Mouse (Mus musculus) midbrain, embryonic 15.5 days (tissue): ENCODE data around the gene Flii. TPM values are rescaled to one million over a fixed set of nuclear protein-coding genes. Genes with fewer than 3 reads are reported as not detected.

Experiments used
- ATAC-seq: fragments of 200-750 bp; cut with Nextera tagmentation; replicated peaks from 2 replicates; pipeline ENCODE4 v1.8.0; 2017; ENCODE audit warnings: moderate TSS enrichment
- H3K27ac ChIP-seq: fragments of 300-500 bp; sonication (generic); 2 replicates; pipeline ENCODE4 v1.5.1; 2015; ENCODE audit warnings: mild to moderate bottlenecking, inconsistent platforms
- H3K27me3 ChIP-seq: fragments of 300-500 bp; sonication (generic); replicated peaks from 2 replicates; pipeline ENCODE4 v1.6.1; 2015; ENCODE audit warnings: inconsistent platforms
- H3K36me3 ChIP-seq: fragments of 300-500 bp; sonication (generic); replicated peaks from 2 replicates; pipeline ENCODE4 v1.6.1; 2015; ENCODE audit warnings: inconsistent platforms
- H3K4me1 ChIP-seq: fragments of 300-500 bp; sonication (generic); 2 replicates; pipeline ENCODE4 v1.6.1; 2015; ENCODE audit warnings: inconsistent platforms
- H3K4me2 ChIP-seq: fragments of 300-500 bp; sonication (generic); 2 replicates; pipeline ENCODE4 v1.6.1; 2015; ENCODE audit warnings: inconsistent platforms, mild to moderate bottlenecking, moderate library complexity
- H3K4me3 ChIP-seq: fragments of 300-500 bp; sonication (generic); 2 replicates; pipeline ENCODE4 v1.5.1; 2015; ENCODE audit warnings: mild to moderate bottlenecking, inconsistent platforms
- H3K9ac ChIP-seq: fragments of 300-500 bp; sonication (generic); 2 replicates; pipeline ENCODE4 v1.6.1; 2015; ENCODE audit warnings: mild to moderate bottlenecking, inconsistent platforms
- H3K9me3 ChIP-seq: fragments of 300-500 bp; sonication (generic); 2 replicates; pipeline ENCODE4 v1.6.1; 2016; ENCODE audit warnings: inconsistent platforms
- WGBS: fragments of 180-500 bp; shearing (Covaris S2); methylation state at CpG from one replicate; pipeline ENCODE4 v1.1.7; 2015; ENCODE audit warnings: mixed read lengths; 5-methylcytosine and 5-hydroxymethylcytosine counted together
- polyA plus RNA-seq: library from polyadenylated mRNA; unstranded; fragments of >200 nt; fragmentation: Nextera tagmentation; extraction: Ambion mirVana; gene quantifications from 2 replicates; pipeline ENCODE4 v1.2.1, GENCODE M21; 2015

The Flii gene
- polyA plus RNA-seq, 1 experiment from 2014 or later = 81.5 TPM

DNA sequence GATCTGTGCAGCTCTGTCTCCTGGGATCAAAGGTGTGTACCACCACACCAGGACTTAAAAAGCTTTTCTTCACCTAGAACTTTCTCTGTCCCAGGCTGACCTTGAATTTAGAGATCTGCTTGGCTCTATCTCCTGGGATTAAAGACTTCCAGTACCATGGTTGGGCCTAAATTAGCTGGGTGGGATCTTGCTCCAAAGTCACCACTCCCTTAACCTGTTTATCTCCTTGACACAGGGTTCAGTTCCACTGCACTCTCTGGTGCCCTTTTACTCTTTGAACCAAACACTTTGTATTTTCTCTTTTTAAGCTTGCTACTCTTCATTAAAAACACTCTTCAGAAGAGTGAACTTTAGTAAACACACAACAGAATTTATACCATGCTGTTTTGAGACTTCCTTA, 10.4 kb upstream of the Flii start:
- Histone ChIP-seq H3K4me3 (no peak overlapping the region), H3K36me3 (peaks cover 14% of the 10 kb centered on the region), H3K4me2 (no peak overlapping the region), H3K27ac (no peak overlapping the region), H3K27me3 (no peaks in the 10 kb centered on the region), H3K9ac (no peak overlapping the region), H3K4me1 (no peaks in the 10 kb centered on the region), H3K9me3 (no peaks in the 10 kb centered on the region)
- no peak for ATAC-seq

DNA sequence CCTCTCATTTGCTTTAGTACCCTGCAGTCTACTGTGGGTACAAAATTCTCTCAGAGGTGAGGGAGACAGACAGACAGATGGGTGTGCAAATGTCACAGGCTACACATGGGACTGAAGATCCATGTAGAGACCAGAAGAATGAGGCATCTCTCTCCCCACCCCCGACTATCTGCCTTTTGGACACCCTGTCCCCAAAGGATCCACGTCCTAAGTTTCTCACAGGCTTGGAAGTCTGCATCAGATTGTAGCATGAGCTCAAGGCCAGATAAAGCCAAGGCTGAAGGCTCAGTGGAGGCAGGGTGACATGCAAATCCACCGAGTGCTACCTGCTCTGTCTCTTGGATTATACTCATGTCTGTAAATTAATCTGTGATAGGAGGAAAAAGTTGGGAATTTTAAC, 9.4 kb upstream of the Flii start:
- Histone ChIP-seq H3K27me3 (no peaks in the 10 kb centered on the region), H3K9ac (no peak overlapping the region), H3K4me1 (no peaks in the 10 kb centered on the region), H3K27ac (no peak overlapping the region), H3K4me3 (no peak overlapping the region), H3K36me3 (peaks cover 8% of the 10 kb centered on the region), H3K9me3 (no peaks in the 10 kb centered on the region), H3K4me2 (no peak overlapping the region)
- no peak for ATAC-seq
- WGBS = 92% methylated on average over 3 of the region's 3 CpGs

DNA sequence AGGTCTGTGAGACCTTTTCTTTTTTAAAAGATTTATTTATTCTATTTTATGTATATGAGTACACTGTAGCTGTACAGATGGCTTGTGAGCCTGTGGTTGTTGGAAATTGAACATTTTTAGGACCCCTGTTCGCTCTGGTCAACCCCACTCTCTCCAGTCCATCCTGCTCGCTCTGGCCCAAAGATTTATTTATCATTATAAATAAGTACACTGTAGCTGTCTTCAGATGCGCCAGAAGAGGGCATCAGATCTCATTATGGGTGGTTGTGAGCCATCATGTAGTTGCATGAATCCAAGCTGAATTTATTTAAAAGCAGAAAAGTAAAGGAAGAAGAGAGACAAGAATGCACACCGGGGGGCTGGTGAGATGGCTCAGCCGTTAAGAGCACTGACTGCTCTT, 8.1 kb upstream of the Flii start:
- Histone ChIP-seq H3K4me2 (no peak overlapping the region), H3K4me1 (no peaks in the 10 kb centered on the region), H3K36me3 (peaks cover 8% of the 10 kb centered on the region), H3K4me3 (no peak overlapping the region), H3K27ac (no peak overlapping the region), H3K27me3 (no peaks in the 10 kb centered on the region), H3K9me3 (no peaks in the 10 kb centered on the region), H3K9ac (no peak overlapping the region)
- ATAC-seq = no peak
- WGBS = 72% methylated on average over 5 of the region's 5 CpGs

DNA sequence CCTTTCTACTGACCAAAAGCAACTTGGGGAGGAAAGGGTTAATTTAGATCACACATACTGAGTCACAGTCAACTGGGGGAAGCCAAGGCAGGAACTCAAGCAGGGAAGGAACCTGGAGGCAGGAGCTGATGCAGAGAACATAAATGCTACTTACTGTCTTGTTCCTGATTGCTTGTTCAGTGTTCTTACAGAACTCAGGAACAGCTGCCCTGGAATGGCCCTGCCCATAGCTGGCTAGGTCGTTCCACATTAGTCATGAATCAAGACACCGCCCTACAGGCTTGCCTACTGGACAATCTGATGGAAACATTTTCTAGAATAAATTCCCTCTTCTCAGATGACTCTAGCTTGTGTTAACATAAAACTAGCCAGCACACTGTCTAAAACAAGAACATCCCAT, 7.1 kb upstream of the Flii start:
- Histone ChIP-seq H3K9ac (no peak overlapping the region), H3K36me3 (peaks cover 8% of the 10 kb centered on the region), H3K9me3 (no peaks in the 10 kb centered on the region), H3K27ac (no peak overlapping the region), H3K27me3 (no peaks in the 10 kb centered on the region), H3K4me2 (no peak overlapping the region), H3K4me3 (no peak overlapping the region), H3K4me1 (peaks cover 5% of the 10 kb centered on the region)
- WGBS = 88% methylated on average over 2 of the region's 2 CpGs
- ATAC-seq = no peak

DNA sequence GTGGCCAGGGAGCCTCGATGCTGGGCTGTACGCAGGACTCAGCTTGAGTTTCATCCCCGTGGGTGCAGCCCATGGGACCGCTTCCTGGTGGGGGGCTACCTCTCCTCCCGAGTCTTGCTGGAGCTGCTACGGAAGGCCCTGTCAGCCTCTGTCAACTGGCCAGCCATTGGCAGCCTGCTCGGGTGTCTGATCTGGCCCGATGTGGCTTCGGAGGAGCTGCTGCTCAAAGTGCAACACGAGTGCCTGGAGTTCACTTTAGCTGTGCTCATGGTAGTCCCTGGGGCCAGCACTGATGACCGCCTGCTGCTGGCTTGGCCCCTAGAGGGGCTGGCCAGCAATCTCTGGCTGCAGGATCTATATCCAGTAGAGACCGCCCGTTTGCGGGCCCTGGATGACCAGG, 4.2 kb upstream of the Flii start:
- Histone ChIP-seq H3K4me3 (no peak overlapping the region), H3K9me3 (no peaks in the 10 kb centered on the region)
- 92% methylated on average over 14 of the region's 14 CpGs for WGBS

DNA sequence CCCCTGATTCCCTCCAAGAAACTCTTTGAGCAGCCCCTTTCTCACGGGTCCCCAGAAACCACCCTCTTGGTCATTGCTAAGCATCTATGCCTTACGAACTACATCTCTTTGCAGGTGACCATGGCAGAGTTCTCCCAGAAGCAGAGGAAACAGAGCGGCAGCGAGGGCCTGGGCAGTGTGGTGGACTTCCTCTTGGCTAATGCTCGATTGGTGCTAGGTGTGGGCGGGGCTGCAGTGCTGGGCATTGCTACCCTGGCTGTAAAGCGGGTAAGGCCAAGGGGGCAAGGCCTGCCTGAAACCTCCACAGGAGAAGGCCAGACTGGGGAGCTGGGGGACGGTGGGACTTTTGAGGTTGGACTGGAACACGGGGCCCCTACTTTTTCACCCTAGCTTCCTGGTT, 3.1 kb upstream of the Flii start:
- Histone ChIP-seq H3K4me2 (no peak overlapping the region), H3K27me3 (no peaks in the 10 kb centered on the region), H3K4me3 (no peak overlapping the region), H3K9ac (no peak overlapping the region), H3K27ac (no peak overlapping the region), H3K9me3 (no peaks in the 10 kb centered on the region), H3K36me3 (peaks cover 8% of the 10 kb centered on the region), H3K4me1 (peaks cover 33% of the 10 kb centered on the region)
- WGBS = 93% methylated on average over 9 of the region's 9 CpGs
- ATAC-seq = no peak

More for the DNA sequence above, 4.2 kb upstream of the Flii start:
- Histone ChIP-seq H3K27me3 (no peaks in the 10 kb centered on the region), H3K9ac (no peak overlapping the region), H3K4me2 (no peak overlapping the region), H3K4me1 (peaks cover 24% of the 10 kb centered on the region), H3K36me3 (peaks cover 8% of the 10 kb centered on the region), H3K27ac (no peak overlapping the region)
- ATAC-seq = no peak

DNA sequence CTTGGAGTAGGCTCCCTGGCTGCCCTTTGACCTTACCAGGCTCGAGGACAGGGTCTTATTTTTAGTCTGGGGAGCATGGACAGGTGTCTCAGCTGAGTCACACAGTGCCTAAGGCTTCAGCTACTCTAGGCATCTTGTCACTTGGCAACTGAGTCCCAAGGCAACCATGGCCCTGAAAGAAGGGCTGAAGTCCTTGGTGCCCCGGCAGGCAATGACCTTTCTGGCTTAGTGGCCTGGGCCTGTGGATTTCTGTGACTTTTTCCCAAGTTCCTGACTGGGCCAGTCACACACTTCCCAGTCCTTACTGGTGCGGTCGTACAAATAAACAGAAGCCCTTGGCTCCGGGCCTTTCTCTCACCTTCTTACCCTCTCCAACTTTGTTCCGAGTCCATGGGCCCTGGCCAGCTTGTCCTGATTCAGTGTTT, 2.2 kb upstream of the Flii start:
- Histone ChIP-seq H3K9ac (0 out of 2 replicates have a peak overlapping the region, but pooled peaks have one; percentile 60), H3K4me3 (peak overlapping the region; percentile 56; the same call in 1 of the 2 replicates), H3K36me3 (peaks cover 13% of the 10 kb centered on the region), H3K4me2 (peak overlapping the region; percentile 81), H3K27me3 (no peaks in the 10 kb centered on the region), H3K4me1 (peaks cover 33% of the 10 kb centered on the region), H3K27ac (no peak overlapping the region), H3K9me3 (no peaks in the 10 kb centered on the region)
- no peak for ATAC-seq
- 79% methylated on average over 6 of the region's 6 CpGs for WGBS

DNA sequence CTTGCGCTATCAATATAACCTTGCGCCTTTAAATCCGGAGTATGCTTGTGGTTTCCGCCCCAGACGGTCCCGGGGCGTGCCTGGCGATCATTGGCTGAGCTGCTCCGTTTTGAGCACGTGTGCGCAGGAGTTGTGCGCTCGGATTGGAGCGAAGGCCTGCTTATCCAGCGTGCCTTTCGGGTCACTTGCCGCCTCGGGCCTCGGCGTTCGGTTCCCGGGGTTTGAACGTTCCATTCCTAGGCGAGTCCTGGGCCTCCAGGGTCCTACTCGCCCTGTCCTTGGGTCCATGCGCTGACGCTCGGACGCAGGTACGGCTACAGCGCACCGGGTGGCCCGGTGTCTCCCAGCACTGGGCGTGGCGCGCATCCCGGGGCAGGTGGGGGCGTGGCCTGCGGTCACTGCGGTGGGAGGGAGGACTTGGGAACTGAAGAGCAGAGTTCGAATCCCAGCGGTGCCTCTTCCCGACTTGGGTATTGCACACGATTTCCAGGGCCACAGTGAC, 1.2 kb upstream of the Flii start, which contains the start of gene Mief2:
Mief2 (plus strand) TSS at position 139 of the 502 bp plus-strand sequence.
- ATAC-seq = peak; percentile 95
- under 1% methylated on average over 44 of the region's 44 CpGs for WGBS

DNA sequence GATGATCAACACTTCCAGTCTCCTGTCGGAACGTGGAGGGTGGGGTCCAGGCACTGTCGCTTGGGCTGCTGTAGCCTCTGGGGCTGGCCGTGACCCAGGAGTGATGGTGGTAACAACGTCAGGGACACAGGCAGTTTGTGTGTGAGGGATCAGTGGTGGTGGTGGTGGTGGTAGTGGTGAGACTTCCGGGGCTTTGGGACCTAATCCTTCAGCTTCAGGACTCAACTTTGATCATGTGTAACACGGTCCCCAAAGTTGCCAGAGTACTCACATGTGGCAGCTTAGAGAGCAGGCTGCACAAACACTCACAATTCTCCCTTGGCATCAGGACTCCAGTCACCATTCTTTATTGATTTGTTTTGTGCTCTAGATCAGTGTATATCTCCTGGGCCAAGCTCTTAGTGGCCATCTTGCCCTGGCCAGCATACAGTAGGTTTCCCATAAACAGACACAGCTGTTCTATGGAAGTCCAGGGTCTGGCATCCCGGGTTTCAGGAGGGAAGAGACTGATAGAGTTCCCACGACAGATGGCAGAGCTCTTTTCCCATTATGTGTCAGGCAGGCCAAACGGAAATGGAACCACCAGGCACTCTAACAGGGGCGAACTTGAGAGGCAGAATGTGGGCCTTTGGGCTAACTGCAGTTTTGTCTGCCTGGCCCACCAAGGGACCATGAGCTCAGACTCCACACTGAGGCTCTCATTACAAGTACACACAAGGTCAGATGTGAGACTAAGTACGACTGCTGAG, 503 bp upstream of the Flii start:
- H3K27ac ChIP-seq = peak overlapping the region; percentile 84
- peak; percentile 31 for ATAC-seq
- peaks cover 33% of the 10 kb centered on the region for H3K4me1 ChIP-seq
- H3K9ac ChIP-seq = peak overlapping the region; percentile 78
- peak overlapping the region; percentile 81 for H3K4me2 ChIP-seq
- no peaks in the 10 kb centered on the region for H3K27me3 ChIP-seq
- H3K36me3 ChIP-seq = peaks cover 22% of the 10 kb centered on the region
- H3K4me3 ChIP-seq = peak overlapping the region; percentile 56
- no peaks in the 10 kb centered on the region for H3K9me3 ChIP-seq
- WGBS = 5% methylated on average over 12 of the region's 12 CpGs

More for the DNA sequence above, 1.2 kb upstream of the Flii start, which contains the start of gene Mief2:
- peaks cover 33% of the 10 kb centered on the region for H3K4me1 ChIP-seq
- peak within 1 kb of the TSS; percentile 56 for H3K4me3 ChIP-seq
- H3K27me3 ChIP-seq = no peaks in the 10 kb centered on the region
- H3K4me2 ChIP-seq = peak within 1 kb of the TSS; percentile 81
- H3K36me3 ChIP-seq = peaks cover 20% of the 10 kb centered on the region
- peak within 1 kb of the TSS; percentile 84 for H3K27ac ChIP-seq
- H3K9ac ChIP-seq = peak within 1 kb of the TSS; percentile 78
- no peaks in the 10 kb centered on the region for H3K9me3 ChIP-seq

DNA sequence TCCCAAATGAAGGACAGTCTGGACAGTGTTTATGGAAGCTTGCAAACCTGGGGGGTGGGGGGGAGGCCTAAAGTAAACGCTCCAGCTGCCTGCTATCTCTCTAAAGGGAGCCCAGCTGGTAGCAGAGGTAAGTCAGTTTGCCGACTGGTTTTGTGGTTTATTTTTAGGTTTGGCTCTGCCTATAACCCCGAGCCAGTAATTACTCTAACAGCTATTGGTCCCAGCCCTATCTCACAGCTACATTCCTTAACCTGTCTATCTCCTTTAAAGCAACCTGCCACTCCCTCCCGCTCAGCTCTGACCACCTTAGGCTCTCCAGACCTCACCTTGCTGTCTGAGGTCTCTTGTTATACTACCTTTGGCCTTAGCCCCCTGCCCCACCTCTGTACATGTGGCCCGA, 7.8 kb downstream of the Flii start:
- 93% methylated on average over 5 of the region's 5 CpGs for WGBS
- no peak overlapping the region for H3K9ac ChIP-seq
- H3K4me1 ChIP-seq = no peaks in the 10 kb centered on the region
- no peak overlapping the region for H3K27ac ChIP-seq
- H3K27me3 ChIP-seq = no peaks in the 10 kb centered on the region
- H3K4me2 ChIP-seq = no peak overlapping the region
- H3K4me3 ChIP-seq = no peak overlapping the region
- peaks cover 93% of the 10 kb centered on the region for H3K36me3 ChIP-seq
- H3K9me3 ChIP-seq = no peaks in the 10 kb centered on the region
- no peak for ATAC-seq

DNA sequence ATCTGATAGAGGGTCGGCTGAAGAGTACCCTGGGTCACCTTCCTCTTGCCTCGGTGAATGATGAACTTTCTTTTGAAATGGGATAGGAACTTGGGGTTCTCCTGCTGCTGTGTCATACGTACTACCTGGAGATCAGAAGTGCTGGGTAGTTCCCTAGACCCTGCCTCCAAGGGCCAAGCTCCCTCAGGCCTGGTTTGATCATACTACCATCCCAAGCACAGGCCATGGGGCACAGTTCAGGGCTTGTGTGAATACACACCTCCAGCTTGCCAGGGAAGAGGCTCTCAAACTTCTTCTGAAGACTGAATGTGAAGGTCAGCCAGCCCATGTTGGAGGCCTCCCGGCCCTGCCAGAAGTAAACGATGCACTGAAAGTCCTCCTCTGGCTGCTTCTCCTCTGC, 11.2 kb downstream of the Flii start:
- Histone ChIP-seq H3K4me1 (no peaks in the 10 kb centered on the region), H3K9me3 (no peaks in the 10 kb centered on the region), H3K4me2 (no peak overlapping the region), H3K9ac (no peak overlapping the region), H3K36me3 (peaks cover 93% of the 10 kb centered on the region), H3K27me3 (no peaks in the 10 kb centered on the region), H3K27ac (no peak overlapping the region), H3K4me3 (no peak overlapping the region)
- no peak for ATAC-seq
- 91% methylated on average over 5 of the region's 5 CpGs for WGBS

DNA sequence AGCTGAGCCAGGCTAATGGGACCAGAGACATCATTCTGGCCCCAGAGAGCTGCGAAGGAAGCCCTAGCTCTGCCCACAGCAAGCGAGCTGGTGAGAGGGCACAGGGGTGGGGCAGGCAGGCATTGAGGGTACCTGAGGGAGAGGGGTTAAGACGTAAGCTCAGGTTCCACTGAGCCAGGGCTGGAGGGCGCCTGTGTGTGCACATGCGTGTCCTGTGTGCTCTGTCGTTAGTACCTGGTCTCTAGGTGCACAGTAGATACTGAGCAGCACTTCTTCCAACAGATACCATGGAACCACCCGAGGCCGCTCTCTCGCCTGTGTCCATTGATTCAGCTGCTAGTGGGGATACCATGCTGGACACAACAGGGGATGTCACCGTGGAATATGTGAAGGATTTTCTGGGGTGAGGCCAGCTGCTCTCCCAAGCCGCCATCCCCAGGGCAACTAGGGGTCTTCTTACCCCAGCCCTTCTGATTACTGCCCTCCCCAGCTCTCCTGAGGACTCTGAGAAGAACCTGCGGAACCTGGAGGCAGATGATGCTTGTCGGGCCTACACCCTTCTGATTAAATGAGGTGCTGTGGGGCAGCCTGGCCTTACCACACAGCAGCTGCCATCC, 14.3 kb downstream of the Flii start:
- 95% methylated on average over 13 of the region's 13 CpGs for WGBS
- no peaks in the 10 kb centered on the region for H3K27me3 ChIP-seq
- ATAC-seq = no peak
- no peaks in the 10 kb centered on the region for H3K4me1 ChIP-seq
- peaks cover 94% of the 10 kb centered on the region for H3K36me3 ChIP-seq
- H3K4me3 ChIP-seq = no peak overlapping the region
- no peak overlapping the region for H3K4me2 ChIP-seq
- H3K27ac ChIP-seq = no peak overlapping the region
- no peaks in the 10 kb centered on the region for H3K9me3 ChIP-seq
- H3K9ac ChIP-seq = no peak overlapping the region
